ENCODE assay signal across 8 mouse cellular contexts in genomic region chr3:156999177-156999808, GRCm38 (mm10).
DNase-seq lines count a peak whose midpoint lies in the region; ATAC-seq and TF ChIP-seq lines count a peak whose summit lies in the region.

No protein-coding gene starts in this region.

- no peak overlapping the region for H3K27ac ChIP-seq in kidney, adult 2 months (ENCODE audit: insufficient read depth, low read depth, low read length)
- no peak overlapping the region for H3K27ac ChIP-seq in embryonic facial prominence, embryonic 14.5 days (replicated peaks; ENCODE audit: low read depth, low read length)

- no peak for TF ChIP-seq CTCF in kidney, adult 2 months (conservative IDR thresholded peaks at IDR 0.05; ENCODE audit: insufficient read depth, insufficient read length, low read depth, low read length)

- no peaks in the 10 kb centered on the region for H3K27me3 ChIP-seq in kidney, adult 2 months (replicated peaks; ENCODE audit: control insufficient read depth, insufficient read depth, low read length)
- H3K27me3 ChIP-seq in embryonic facial prominence, embryonic 14.5 days (replicated peaks; ENCODE audit: control insufficient read depth, insufficient read depth, low read length): no peaks in the 10 kb centered on the region

- no peak overlapping the region for H3K4me2 ChIP-seq in embryonic facial prominence, embryonic 14.5 days (ENCODE audit: low read depth, low read length)

- no peak overlapping the region for H3K9ac ChIP-seq in embryonic facial prominence, embryonic 14.5 days (ENCODE audit: low read depth, low read length)

- TF ChIP-seq POLR2A in kidney, adult 2 months (IDR thresholded peaks at IDR 0.05; ENCODE audit: low read depth, low read length): no peak

- H3K36me3 ChIP-seq in kidney, adult 2 months (ENCODE audit: control insufficient read depth, insufficient read depth, low read length): no peaks in the 10 kb centered on the region
- no peaks in the 10 kb centered on the region for H3K36me3 ChIP-seq in embryonic facial prominence, embryonic 14.5 days (ENCODE audit: control insufficient read depth, insufficient read depth, low read length)

- WGBS in kidney, adult 2 months: 56% methylated on average over 5 of the region's 5 CpGs
- WGBS in embryonic facial prominence, embryonic 14.5 days: 66% methylated on average over 5 of the region's 5 CpGs

- peak; percentile 81 for ATAC-seq in embryonic facial prominence, embryonic 14.5 days (ENCODE audit: low read depth)
- no peak for ATAC-seq in erythroid progenitor cell, adult 5-6 weeks (replicated peaks; ENCODE audit: low FRiP score, poor library complexity, severe bottlenecking)

- no peak overlapping the region for H3K4me3 ChIP-seq in kidney, adult 2 months (ENCODE audit: insufficient read depth, low read depth, low read length)
- no peak overlapping the region for H3K4me3 ChIP-seq in embryonic facial prominence, embryonic 14.5 days (ENCODE audit: low read depth, low read length)

- no peaks in the 10 kb centered on the region for H3K9me3 ChIP-seq in embryonic facial prominence, embryonic 14.5 days (ENCODE audit: control insufficient read depth, low read length)

- H3K4me1 ChIP-seq in kidney, adult 2 months (ENCODE audit: control insufficient read depth, insufficient read depth, low read length): no peaks in the 10 kb centered on the region
- H3K4me1 ChIP-seq in embryonic facial prominence, embryonic 14.5 days (ENCODE audit: control insufficient read depth, insufficient read depth, low read length): peaks cover 4% of the 10 kb centered on the region

- peak; percentile 1 for DNase-seq in kidney, adult 2 months
- no peak for DNase-seq in kidney, adult 9 months
- DNase-seq in embryonic facial prominence, embryonic 14.5 days (ENCODE audit: low spot score): peak; percentile 66
- peak; percentile 14 to 24 for DNase-seq in layer of hippocampus, adult 8-10 months (ENCODE audit: low spot score in 2 of 2)
- DNase-seq in right cerebral cortex, postnatal 10 days (ENCODE audit: low spot score in 2 of 2): peak; percentile 49 to 63
- no peak for DNase-seq in testis, postnatal 10 days (ENCODE audit: low spot score)
- DNase-seq in spleen, postnatal 4 days (ENCODE audit: low spot score in 2 of 2): no peak

Comparison
In these comparisons a context has a peak if more than half of its experiments do, and no peak if none do; other contexts are left out.
1. DNase-seq: peak in kidney, adult 2 months (single experiment), embryonic facial prominence, embryonic 14.5 days (single experiment), layer of hippocampus, adult 8-10 months (2 of 2) and right cerebral cortex, postnatal 10 days (2 of 2); none in kidney, adult 9 months (single experiment), testis, postnatal 10 days (single experiment) and spleen, postnatal 4 days (0 of 2).